In the genomic region with DNA sequence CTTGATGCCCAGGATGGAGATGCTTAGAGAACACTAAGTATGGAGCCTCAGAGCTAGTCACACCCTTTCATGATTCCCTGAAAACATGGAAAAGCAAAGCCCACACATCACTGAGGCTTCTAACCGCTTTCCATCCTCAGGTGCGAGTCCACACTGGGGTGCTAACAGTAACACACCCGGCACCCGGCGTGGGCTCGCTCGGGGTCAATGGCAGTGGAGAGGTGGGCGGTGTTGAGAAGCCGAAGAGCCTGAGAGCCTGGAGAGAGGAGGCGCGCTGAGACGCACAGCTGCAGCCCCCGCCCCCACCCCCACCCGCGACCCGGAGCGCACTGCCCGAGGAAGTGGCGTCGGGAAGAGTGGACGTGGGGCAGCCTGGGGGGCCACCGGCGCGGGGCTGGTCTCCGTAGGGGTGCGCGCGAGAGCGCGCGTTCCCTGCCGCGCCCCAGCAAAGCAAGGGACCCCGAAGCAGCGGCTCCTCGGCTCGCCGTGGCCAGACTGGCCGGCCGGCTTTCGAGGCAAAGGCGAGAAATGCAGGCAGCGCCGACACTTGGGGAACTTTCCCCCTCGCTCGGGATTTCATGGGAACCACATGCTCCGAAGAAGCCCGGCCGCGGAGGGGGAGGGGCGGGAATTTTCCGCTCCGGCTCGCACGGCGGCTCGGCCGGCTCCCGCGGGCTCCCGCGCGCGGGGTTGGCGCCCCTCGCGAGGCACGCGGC, we compare ENCODE assay signal across 7 mouse cellular contexts.
DNase-seq lines count a peak whose midpoint lies in the region; ATAC-seq and TF ChIP-seq lines count a peak whose summit lies in the region.

No protein-coding gene starts in this region.

- H3K4me2 ChIP-seq in midbrain, embryonic 11.5 days, result peak overlapping the region; percentile 97

- TF ChIP-seq CTCF in Patski (IDR thresholded peaks at IDR 0.05), result no peak

- peak; percentile 7 for ATAC-seq in Patski
- ATAC-seq in midbrain, embryonic 11.5 days (ENCODE audit: low FRiP score), result peak; percentile 43; the same call in 1 of the 2 replicates

- POLR2A ChIA-PET in Patski (lab: Charles Lee), result no interaction called here

- DNase-seq in Patski (ENCODE audit: low read depth, low spot score), result no peak
- peak; percentile 71 for DNase-seq in brain, adult 2 months (ENCODE audit: low read depth, low spot score)
- peak; percentile 43 for DNase-seq in forebrain, embryonic 10.5 days (ENCODE audit: extremely low spot score, low spot score)
- DNase-seq in heart, postnatal 4 days, result peak; percentile 70
- DNase-seq in left cerebral cortex, postnatal 4 days, result peak; percentile 69
- peak; percentile 96 for DNase-seq in midbrain, embryonic 11.5 days (ENCODE audit: low spot score, missing footprints)
- DNase-seq in testis, postnatal 14 days (ENCODE audit: low spot score), result peak; percentile 65

- intact Hi-C loops in left cerebral cortex, postnatal 4 days (cut with DNase I), result no loop called here

- H3K36me3 ChIP-seq in forebrain, embryonic 10.5 days (replicated peaks), result no peaks in the 10 kb centered on the region
- no peaks in the 10 kb centered on the region for H3K36me3 ChIP-seq in midbrain, embryonic 11.5 days (ENCODE audit: control insufficient read depth, insufficient read depth, low read length)

- H3K9me3 ChIP-seq in forebrain, embryonic 10.5 days, result no peaks in the 10 kb centered on the region
- no peaks in the 10 kb centered on the region for H3K9me3 ChIP-seq in midbrain, embryonic 11.5 days (ENCODE audit: control insufficient read depth, low read length)

- H3K4me3 ChIP-seq in forebrain, embryonic 10.5 days, result peak overlapping the region; percentile 77
- peak overlapping the region; percentile 61 for H3K4me3 ChIP-seq in midbrain, embryonic 11.5 days (ENCODE audit: low read depth, low read length)

- CTCF ChIA-PET in Patski (lab: Charles Lee), result interaction anchor here (1.2 to 1.4 kb wide), 2 partner anchors 453 to 480 kb away, joined by 3 read pairs; no protein-coding TSS in a partner anchor

- H3K27ac ChIP-seq in forebrain, embryonic 10.5 days, result peak overlapping the region; percentile 84
- H3K27ac ChIP-seq in midbrain, embryonic 11.5 days (ENCODE audit: low read depth, low read length), result no peak overlapping the region

- peaks cover 18% of the 10 kb centered on the region for H3K27me3 ChIP-seq in Patski
- H3K27me3 ChIP-seq in forebrain, embryonic 10.5 days (ENCODE audit: poor library complexity, severe bottlenecking), result peaks cover 68% of the 10 kb centered on the region
- peaks cover 34% of the 10 kb centered on the region for H3K27me3 ChIP-seq in midbrain, embryonic 11.5 days (ENCODE audit: control insufficient read depth, insufficient read depth, low read length)

- in situ Hi-C loops in Patski (cut with MboI; ENCODE audit: low pct_unique_long_range_greater_than_20kb), result no loop called here

- peaks cover 39% of the 10 kb centered on the region for H3K4me1 ChIP-seq in forebrain, embryonic 10.5 days
- H3K4me1 ChIP-seq in midbrain, embryonic 11.5 days (ENCODE audit: control insufficient read depth, insufficient read depth, low read length), result peaks cover 10% of the 10 kb centered on the region

- peak overlapping the region; percentile 73 for H3K9ac ChIP-seq in midbrain, embryonic 11.5 days (ENCODE audit: low read length)

- WGBS in forebrain, embryonic 10.5 days, result under 1% methylated on average over 69 of the region's 69 CpGs
- under 1% methylated on average over 69 of the region's 69 CpGs for WGBS in midbrain, embryonic 11.5 days
